Comparison of ENCODE assay signal across 14 mouse cellular contexts in the genomic region with DNA sequence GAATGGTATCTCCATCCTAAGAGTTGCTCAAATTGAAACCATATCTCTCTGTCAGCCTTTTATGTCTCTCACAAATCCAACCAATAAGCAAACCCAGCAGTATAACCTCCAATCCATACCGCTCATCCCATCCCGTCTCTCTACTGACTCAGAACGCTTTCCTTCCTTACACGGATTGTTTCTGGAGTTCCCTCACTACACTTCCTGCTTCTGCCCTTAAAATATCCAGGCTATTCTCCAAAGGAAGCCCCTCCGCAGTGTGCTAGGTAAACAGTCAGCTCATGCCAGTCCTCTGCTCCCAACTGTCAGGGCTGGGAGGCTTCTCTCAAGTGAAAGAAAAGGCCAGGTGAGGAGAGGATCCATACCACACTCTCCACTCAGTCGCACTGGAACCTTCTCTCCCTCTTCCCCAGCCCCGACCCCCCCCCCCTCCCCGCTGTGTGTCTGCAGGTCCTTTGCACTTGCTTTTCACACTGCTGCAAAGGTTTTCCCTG.
"Had no signal": no experiment of that assay in that cellular context is flagged by ENCODE, and none has a peak within 500 bp of the region (broad histone marks: within the 10 kb centered on the region; RNA-seq: fewer than 3 reads in every experiment).

No protein-coding gene starts in this region.

- H3K4me3 ChIP-seq: kidney, embryonic 15.5 days; limb, embryonic 13.5 days; lung, embryonic 15.5 days; midbrain, embryonic 10.5 days; myocyte; neural tube, embryonic 15.5 days had no signal

- H3K9me3 ChIP-seq: kidney, embryonic 15.5 days; limb, embryonic 13.5 days; lung, embryonic 15.5 days; midbrain, embryonic 10.5 days; neural tube, embryonic 15.5 days had no signal

- H3K27me3 ChIP-seq: kidney, embryonic 15.5 days; limb, embryonic 13.5 days; lung, embryonic 15.5 days; neural tube, embryonic 15.5 days had no signal

- H3K4me2 ChIP-seq: kidney, embryonic 15.5 days; limb, embryonic 13.5 days; lung, embryonic 15.5 days; neural tube, embryonic 15.5 days had no signal

- DNase-seq: kidney, adult 2 months; kidney, postnatal 14 days; left cerebral cortex, postnatal 4 days; midbrain, embryonic 14.5 days; right cerebral cortex, adult 18-20 months; right cerebral cortex, postnatal 25 days; thymus, postnatal 36 days had no signal

- H3K4me1 ChIP-seq: kidney, embryonic 15.5 days; limb, embryonic 13.5 days; lung, embryonic 15.5 days had no signal

- H3K9ac ChIP-seq: kidney, embryonic 15.5 days; limb, embryonic 13.5 days; liver, embryonic 14.5 days; lung, embryonic 15.5 days; neural tube, embryonic 15.5 days had no signal

- H3K27ac ChIP-seq: kidney, embryonic 15.5 days; limb, embryonic 13.5 days; liver, embryonic 14.5 days; lung, embryonic 15.5 days; midbrain, embryonic 10.5 days; neural tube, embryonic 15.5 days had no signal

- H3K36me3 ChIP-seq: limb, embryonic 13.5 days; lung, embryonic 15.5 days; midbrain, embryonic 10.5 days; neural tube, embryonic 15.5 days had no signal
